Mouse (Mus musculus) lung, adult 2 months (tissue): ENCODE measurements around the gene Gsta2.
"Not testable (repeated sequence)": the region's sequence is repeated elsewhere in the genome, so short reads cannot be mapped to it uniquely, and the experiment has no call there.

ENCODE experiments used
- CTCF ChIP-seq: fragments of 200-500 bp; IDR thresholded peaks from 2 replicates; pipeline ENCODE4 v1.5.1; 2011; ENCODE audit warnings: mild to moderate bottlenecking, low read length, control low read depth; ENCODE audit not compliant: insufficient read depth
- POLR2A ChIP-seq: fragments of 200-500 bp; IDR thresholded peaks from 2 replicates; pipeline ENCODE4 v1.6.1; 2011; ENCODE audit warnings: low read depth, mild to moderate bottlenecking, control low read depth, low read length, borderline replicate concordance; ENCODE audit errors: extremely low read depth

DNA sequence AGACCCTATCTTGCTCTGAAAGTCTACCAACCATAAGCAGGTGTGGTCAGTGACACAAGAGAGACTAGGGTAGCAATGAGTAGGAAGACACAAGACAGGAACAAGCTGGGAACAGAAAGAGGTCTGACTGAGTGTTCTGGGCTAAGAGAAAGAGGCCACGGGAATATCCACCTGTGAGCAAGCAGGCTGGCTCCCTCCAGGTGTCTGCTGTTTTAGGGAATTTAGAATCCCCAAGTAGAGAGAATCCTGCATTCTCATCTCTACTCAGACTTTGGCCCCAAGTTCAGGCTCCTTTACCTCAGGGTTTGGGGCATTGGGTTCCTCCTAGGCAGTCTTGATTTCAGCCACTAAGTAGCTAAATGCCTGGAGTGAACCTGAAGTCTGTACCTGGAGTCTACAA is 28.3 kb downstream of the Gsta2 start, which contains the start of gene Omt2b:
- not testable (repeated sequence) for TF ChIP-seq CTCF, POLR2A
